Mouse (Mus musculus): ENCODE measurements around the gene Gm49373.
A peak's percentile ranks its signal among the peaks of the same experiment; 100 is the strongest.

Gene Gm49373

GRCm38 (mm10) chr9:21073044-21073840, at the start of gene Gm49373, which contains the start of gene Fdx1l:
TSS of gene Gm49373 (minus strand) at chr9:21073096.
TSS of gene Fdx1l (minus strand) at chr9:21073614.
- DNase-seq (ENCODE audit: low read depth) = peak; percentile 92

GRCm38 (mm10) chr9:21121483-21121882, 48.6 kb upstream of the Gm49373 start:
- no peak for DNase-seq (ENCODE audit: low read depth)

- no peak for DNase-seq (ENCODE audit: low read depth)
Observed at GRCm38 (mm10) chr9:21117073-21117472, 44.2 kb upstream of the Gm49373 start.

GRCm38 (mm10) chr9:21115105-21115504, 42.2 kb upstream of the Gm49373 start:
- DNase-seq (ENCODE audit: low read depth) = no peak

GRCm38 (mm10) chr9:21114190-21114589, 41.3 kb upstream of the Gm49373 start:
- no peak for DNase-seq (ENCODE audit: low read depth)

- DNase-seq (ENCODE audit: low read depth) = no peak
Observed at GRCm38 (mm10) chr9:21113751-21114150, 40.9 kb upstream of the Gm49373 start.

GRCm38 (mm10) chr9:21107607-21108237, 34.8 kb upstream of the Gm49373 start:
- no peak for DNase-seq (ENCODE audit: low read depth)

GRCm38 (mm10) chr9:21105760-21106564, 33.1 kb upstream of the Gm49373 start:
- no peak for DNase-seq (ENCODE audit: low read depth)

GRCm38 (mm10) chr9:21104814-21105213, 31.9 kb upstream of the Gm49373 start:
- DNase-seq (ENCODE audit: low read depth) = no peak

GRCm38 (mm10) chr9:21102076-21102475, 29.2 kb upstream of the Gm49373 start:
- no peak for DNase-seq (ENCODE audit: low read depth)

- peak; percentile 26 for DNase-seq (ENCODE audit: low read depth)
Observed at GRCm38 (mm10) chr9:21100447-21101161, 27.7 kb upstream of the Gm49373 start.

- DNase-seq (ENCODE audit: low read depth) = no peak
Observed at GRCm38 (mm10) chr9:21097793-21098192, 24.9 kb upstream of the Gm49373 start.

GRCm38 (mm10) chr9:21095958-21096357, 23.1 kb upstream of the Gm49373 start:
- no peak for DNase-seq (ENCODE audit: low read depth)

- DNase-seq (ENCODE audit: low read depth) = no peak
Observed at GRCm38 (mm10) chr9:21093423-21093822, 20.5 kb upstream of the Gm49373 start.

- peak; percentile 99 for DNase-seq (ENCODE audit: low read depth)
Observed at GRCm38 (mm10) chr9:21091707-21092320, 18.9 kb upstream of the Gm49373 start, which contains the start of the genes Gm38431 and Raver1. TSS of gene Gm38431 (minus strand) at chr9:21091997. TSS of gene Raver1 (minus strand) at chr9:21092008.

- DNase-seq (ENCODE audit: low read depth) = no peak
Observed at GRCm38 (mm10) chr9:21090972-21091706, 18.2 kb upstream of the Gm49373 start.

GRCm38 (mm10) chr9:21090537-21090936, 17.6 kb upstream of the Gm49373 start:
- DNase-seq (ENCODE audit: low read depth) = no peak

- DNase-seq (ENCODE audit: low read depth) = no peak
Observed at GRCm38 (mm10) chr9:21083324-21083723, 10.4 kb upstream of the Gm49373 start.

GRCm38 (mm10) chr9:21081127-21081526, 8.2 kb upstream of the Gm49373 start:
- DNase-seq (ENCODE audit: low read depth) = no peak

- DNase-seq (ENCODE audit: low read depth) = no peak
Observed at GRCm38 (mm10) chr9:21075625-21076024, 2.7 kb upstream of the Gm49373 start.

GRCm38 (mm10) chr9:21074173-21074572, 1.3 kb upstream of the Gm49373 start:
- no peak for DNase-seq (ENCODE audit: low read depth)
